Mouse (Mus musculus) small intestine, adult 2 months (tissue): ENCODE measurements around the gene Prr11. TPM values are rescaled to one million over a fixed set of nuclear protein-coding genes. Genes with fewer than 3 reads are reported as not detected.

Experiments
- H3K27ac ChIP-seq: fragments of 200-500 bp; 2 replicates; pipeline ENCODE4 v1.5.1; 2012; ENCODE audit warnings: low read depth, low read length, control low read depth, inconsistent platforms; ENCODE audit not compliant: insufficient read depth
- H3K27me3 ChIP-seq: fragments of 200-500 bp; 2 replicates; pipeline ENCODE4 v1.6.1; 2012; ENCODE audit warnings: mild to moderate bottlenecking, moderate library complexity, low read length, inconsistent platforms; ENCODE audit not compliant: control insufficient read depth, insufficient read depth
- H3K36me3 ChIP-seq: fragments of 200-500 bp; 2 replicates; pipeline ENCODE4 v1.6.1; 2012; ENCODE audit warnings: mild to moderate bottlenecking, low read length, control low read depth, inconsistent platforms; ENCODE audit not compliant: control insufficient read depth, insufficient read depth
- H3K4me1 ChIP-seq: fragments of 200-500 bp; 2 replicates; pipeline ENCODE4 v1.6.1; 2012; ENCODE audit warnings: low read length, inconsistent platforms, mixed read lengths; ENCODE audit not compliant: control insufficient read depth, insufficient read depth, insufficient read length
- H3K4me3 ChIP-seq: fragments of 200-500 bp; 2 replicates; pipeline ENCODE4 v1.5.1; 2012; ENCODE audit warnings: low read depth, mild to moderate bottlenecking, control low read depth, inconsistent platforms, low read length, moderate library complexity
- CTCF ChIP-seq: fragments of 200-500 bp; IDR thresholded peaks from 2 replicates; pipeline ENCODE4 v1.5.1; 2012; ENCODE audit warnings: low read depth, mild to moderate bottlenecking, control low read depth, inconsistent platforms, low read length, moderate library complexity, mixed read lengths; ENCODE audit not compliant: insufficient replicate concordance, insufficient read length; ENCODE audit errors: extremely low read depth
- POLR2A ChIP-seq: fragments of 200-500 bp; IDR thresholded peaks from 2 replicates; pipeline ENCODE4 v1.6.1; 2012; ENCODE audit warnings: low read depth, mild to moderate bottlenecking, control low read depth, inconsistent platforms, low read length, moderate library complexity
- WGBS: fragments of 180-500 bp; shearing (Covaris S2); methylation state at CpG from one replicate; pipeline ENCODE4 v1.1.7; 2018; 5-methylcytosine and 5-hydroxymethylcytosine counted together
- polyA plus RNA-seq: library from polyadenylated mRNA; depleted of rRNA; stranded (reverse); fragments of >200 nt; gene quantifications from 2 replicates; pipeline ENCODE4 v1.2.3, GENCODE M21; 2012

Prr11 gene
- polyA plus RNA-seq, 1 experiment, result 0.42 TPM

DNA sequence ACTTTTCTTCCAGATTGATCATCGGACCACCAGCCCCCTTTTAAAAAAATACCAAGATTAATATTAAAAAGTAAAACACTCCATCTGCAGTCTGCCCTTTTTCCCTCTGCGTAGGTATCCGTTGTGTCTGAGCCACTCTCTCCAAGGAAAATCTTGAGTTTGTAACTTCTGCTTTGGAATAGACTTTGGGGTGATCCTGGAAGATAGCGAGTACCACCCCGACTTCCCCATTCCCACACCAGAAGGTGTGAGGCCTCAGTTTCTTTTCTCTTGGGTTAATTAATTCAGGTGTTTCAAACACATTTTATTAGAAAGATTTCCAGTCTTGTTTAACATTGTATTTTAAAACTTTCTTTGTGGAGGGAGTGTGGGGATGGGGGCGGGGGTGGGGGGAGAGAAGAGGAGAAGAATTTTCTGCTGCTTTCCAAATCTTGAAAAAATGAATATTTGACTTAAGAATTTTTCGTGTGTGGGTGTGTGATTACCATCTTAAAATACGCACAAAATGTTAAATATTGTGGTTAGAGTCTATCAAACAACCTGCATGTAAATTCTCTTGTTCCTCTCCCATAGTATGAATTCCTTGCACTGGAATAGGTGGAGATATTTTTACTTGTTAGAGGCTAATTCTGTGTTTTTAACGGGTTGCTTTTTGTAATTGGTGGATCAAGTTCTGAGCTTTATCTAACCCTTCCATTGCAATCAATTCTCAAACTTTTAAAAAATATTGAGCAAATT, 1.8 kb upstream of the Prr11 start:
- no peak for TF ChIP-seq POLR2A
- H3K4me3 ChIP-seq, result peak overlapping the region; percentile 74
- peaks cover 1% of the 10 kb centered on the region; the same call in 1 of the 2 replicates for H3K36me3 ChIP-seq
- H3K4me1 ChIP-seq, result no peaks in the 10 kb centered on the region
- WGBS, result 14% methylated on average over 9 of the region's 9 CpGs
- H3K27me3 ChIP-seq, result no peaks in the 10 kb centered on the region
- H3K27ac ChIP-seq, result no peak overlapping the region

- Histone ChIP-seq H3K4me3 (peak overlapping the region; percentile 74), H3K4me1 (no peaks in the 10 kb centered on the region), H3K27ac (peak overlapping the region; percentile 76), H3K36me3 (peaks cover under 1% of the 10 kb centered on the region; the same call in 1 of the 2 replicates), H3K27me3 (no peaks in the 10 kb centered on the region)
- under 1% methylated on average over 42 of the region's 42 CpGs for WGBS
- no peak for TF ChIP-seq POLR2A
- no peak for TF ChIP-seq CTCF
Measured at GRCm38 (mm10) chr11:87109519-87110171, 1.1 kb upstream of the Prr11 start.

DNA sequence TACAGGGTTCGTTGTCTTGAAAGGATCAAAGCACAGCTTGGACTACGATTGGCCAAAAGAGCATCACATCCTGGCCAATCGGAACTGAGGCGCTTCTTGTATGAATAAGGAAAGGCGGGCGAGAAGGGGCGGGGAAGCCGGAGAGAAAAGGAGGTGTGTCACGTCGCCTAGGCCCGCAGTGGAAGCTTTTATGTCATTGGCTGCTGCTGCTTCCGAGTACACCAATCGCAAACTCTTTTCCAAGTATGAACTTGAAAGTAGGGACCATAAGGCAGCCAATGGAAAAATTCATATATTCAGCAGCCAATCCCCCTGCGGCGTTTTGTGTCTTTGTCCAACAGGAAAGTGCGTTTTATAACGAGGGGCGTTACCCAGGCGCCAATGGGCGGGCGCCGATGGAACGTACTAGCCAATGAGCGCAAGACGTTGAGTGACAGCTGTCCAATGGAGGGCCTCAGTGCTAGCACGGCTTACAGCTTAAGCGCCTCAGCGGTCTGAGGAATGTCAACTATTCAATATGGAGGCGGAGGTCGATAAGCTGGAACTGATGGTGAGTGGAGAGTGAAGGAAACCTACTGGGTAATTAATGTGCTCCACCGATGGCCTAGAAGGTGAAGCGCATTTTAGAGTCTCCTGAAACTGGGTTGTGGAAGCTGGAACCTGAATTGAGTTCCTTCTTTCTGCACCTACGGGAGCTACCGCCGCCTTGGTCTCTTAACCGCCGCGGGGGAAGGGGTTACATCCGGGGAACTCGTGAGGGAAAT, 429 bp upstream of the Prr11 start, which contains the start of gene Ska2:
Gene Ska2, plus strand, starts transcription at position 480 of the 764 bp plus-strand sequence.
- TF ChIP-seq CTCF, result no peak
- no peak; the same call in 1 of the 2 replicates for TF ChIP-seq POLR2A
- Histone ChIP-seq H3K27me3 (no peaks in the 10 kb centered on the region), H3K27ac (peak within 1 kb of the TSS; percentile 76), H3K4me3 (peak within 1 kb of the TSS; percentile 74), H3K4me1 (no peaks in the 10 kb centered on the region), H3K36me3 (peaks cover 2% of the 10 kb centered on the region)
- under 1% methylated on average over 40 of the region's 40 CpGs for WGBS

DNA sequence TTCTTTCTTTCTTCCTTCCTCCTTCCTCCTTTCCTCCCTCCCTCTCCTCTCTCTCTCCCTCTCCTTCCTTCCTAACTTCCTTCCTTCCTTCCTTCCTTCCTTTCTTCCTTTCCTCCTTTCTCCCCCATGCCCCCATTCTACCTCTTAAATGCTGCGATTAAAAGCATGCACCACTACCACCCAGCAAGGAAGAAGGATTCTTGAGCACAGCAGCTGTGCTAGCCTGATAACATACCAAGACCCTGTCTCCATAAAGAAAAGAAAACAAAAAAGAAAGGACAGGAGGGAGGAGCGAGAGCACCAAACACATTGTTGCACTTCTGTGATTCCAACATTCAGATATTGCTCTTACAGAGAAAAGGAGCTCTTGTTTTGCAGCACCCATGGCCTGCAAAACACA, 21.4 kb downstream of the Prr11 start:
- peaks cover 12% of the 10 kb centered on the region; the same call in 1 of the 2 replicates for H3K4me1 ChIP-seq
- TF ChIP-seq POLR2A, result no peak
- TF ChIP-seq CTCF, result no peak
- H3K4me3 ChIP-seq, result no peak overlapping the region; the same call in 1 of the 2 replicates
- 27% methylated on average over 2 of the region's 2 CpGs for WGBS
- H3K27ac ChIP-seq, result peak overlapping the region; percentile 59; the same call in 1 of the 2 replicates
- peaks cover 18% of the 10 kb centered on the region for H3K36me3 ChIP-seq
- H3K27me3 ChIP-seq, result no peaks in the 10 kb centered on the region

DNA sequence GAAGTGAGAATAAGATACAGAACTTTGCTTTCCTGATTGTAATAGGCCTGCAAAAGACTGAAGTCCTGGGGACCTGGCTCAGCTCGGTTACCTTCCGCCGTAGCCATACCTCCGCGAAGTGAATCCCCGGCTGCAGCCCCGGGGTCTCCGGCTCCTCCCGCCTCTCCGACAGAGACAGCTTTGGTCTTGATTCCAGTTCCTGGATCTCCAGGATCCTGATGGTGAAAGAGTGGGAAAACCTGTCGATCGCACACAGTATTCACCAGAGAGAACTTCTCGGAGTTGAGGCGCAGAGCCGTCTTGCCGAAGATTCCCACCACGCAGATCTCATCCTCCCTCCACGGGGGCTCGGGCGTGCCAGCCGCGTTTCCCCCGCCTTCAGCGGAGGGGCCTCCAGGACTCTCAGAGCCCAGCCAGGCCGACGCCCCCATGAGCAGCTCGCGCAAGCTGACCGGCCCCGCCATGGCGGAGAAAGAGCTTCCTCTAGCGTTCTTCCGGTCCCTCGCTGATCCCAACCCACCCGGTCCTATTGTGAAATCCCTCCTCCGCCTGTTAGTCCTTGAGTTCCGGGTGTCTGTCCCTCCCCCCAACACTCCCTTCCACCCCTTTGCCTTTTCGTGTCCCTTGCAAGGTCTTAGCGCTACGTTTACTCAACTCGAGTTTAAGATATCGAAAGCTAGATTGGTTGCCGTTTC, 22.1 kb downstream of the Prr11 start, which contains the start of gene Smg8:
Gene Smg8, minus strand, starts transcription at position 485 of the 695 bp plus-strand sequence.
- Histone ChIP-seq H3K4me3 (peak within 1 kb of the TSS; percentile 100), H3K27ac (peak within 1 kb of the TSS; percentile 59), H3K27me3 (no peaks in the 10 kb centered on the region), H3K4me1 (peaks cover 12% of the 10 kb centered on the region; the same call in 1 of the 2 replicates), H3K36me3 (peaks cover 22% of the 10 kb centered on the region)
- WGBS, result under 1% methylated on average over 43 of the region's 43 CpGs
- 0 out of 2 replicates have a peak, but pooled peaks have one; percentile 4 for TF ChIP-seq CTCF
- TF ChIP-seq POLR2A, result peak; percentile 73; the same call in 1 of the 2 replicates

GRCm38 (mm10) chr11:87085461-87085860, 23.0 kb downstream of the Prr11 start:
- peaks cover 12% of the 10 kb centered on the region; the same call in 1 of the 2 replicates for H3K4me1 ChIP-seq
- H3K36me3 ChIP-seq, result peaks cover 28% of the 10 kb centered on the region
- TF ChIP-seq POLR2A (no peak), CTCF (no peak)
- WGBS, result 59% methylated on average over 13 of the region's 13 CpGs
- no peak overlapping the region for H3K27ac ChIP-seq
- H3K4me3 ChIP-seq, result peak overlapping the region; percentile 100
- no peaks in the 10 kb centered on the region for H3K27me3 ChIP-seq
